Mouse (Mus musculus) B cell, adult 62 days (primary cell): ENCODE results near the gene Ier2. TPM values are rescaled to one million over a fixed set of nuclear protein-coding genes. Genes with fewer than 3 reads are reported as not detected.

ENCODE experiments used
- total RNA-seq: library from RNA; stranded (reverse); gene quantifications from 4 replicates; pipeline ENCODE4 v1.2.4, GENCODE M21; 2023

Gene Ier2
- total RNA-seq: 212 to 315 TPM (median 253 TPM) in 4 replicates

DNA sequence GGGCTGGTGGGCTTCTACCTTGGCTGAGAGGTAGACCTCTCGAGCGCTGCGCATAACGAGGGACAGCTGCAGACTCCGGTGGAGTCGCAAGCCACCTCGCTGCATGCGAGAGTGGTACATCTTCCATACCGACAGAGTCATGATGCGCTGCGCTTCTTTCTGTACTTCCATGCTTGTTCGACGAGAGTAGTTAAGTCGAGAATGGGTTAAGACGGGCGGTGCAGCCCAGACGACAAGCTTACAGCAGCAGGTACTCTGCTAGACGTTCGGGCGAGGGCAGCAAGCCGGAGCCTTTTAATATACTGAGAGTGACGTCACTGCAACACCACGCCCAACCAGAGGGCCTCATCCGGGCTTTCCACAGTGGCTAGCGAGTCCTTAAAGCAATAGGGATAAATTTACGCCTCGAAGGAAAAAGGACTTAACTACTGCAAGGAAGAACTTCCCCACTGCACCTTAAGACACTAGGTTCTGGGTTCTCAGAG, at the start of gene Ier2:
Ier2 (minus strand) TSS at position 272 of the 485 bp plus-strand sequence.

DNA sequence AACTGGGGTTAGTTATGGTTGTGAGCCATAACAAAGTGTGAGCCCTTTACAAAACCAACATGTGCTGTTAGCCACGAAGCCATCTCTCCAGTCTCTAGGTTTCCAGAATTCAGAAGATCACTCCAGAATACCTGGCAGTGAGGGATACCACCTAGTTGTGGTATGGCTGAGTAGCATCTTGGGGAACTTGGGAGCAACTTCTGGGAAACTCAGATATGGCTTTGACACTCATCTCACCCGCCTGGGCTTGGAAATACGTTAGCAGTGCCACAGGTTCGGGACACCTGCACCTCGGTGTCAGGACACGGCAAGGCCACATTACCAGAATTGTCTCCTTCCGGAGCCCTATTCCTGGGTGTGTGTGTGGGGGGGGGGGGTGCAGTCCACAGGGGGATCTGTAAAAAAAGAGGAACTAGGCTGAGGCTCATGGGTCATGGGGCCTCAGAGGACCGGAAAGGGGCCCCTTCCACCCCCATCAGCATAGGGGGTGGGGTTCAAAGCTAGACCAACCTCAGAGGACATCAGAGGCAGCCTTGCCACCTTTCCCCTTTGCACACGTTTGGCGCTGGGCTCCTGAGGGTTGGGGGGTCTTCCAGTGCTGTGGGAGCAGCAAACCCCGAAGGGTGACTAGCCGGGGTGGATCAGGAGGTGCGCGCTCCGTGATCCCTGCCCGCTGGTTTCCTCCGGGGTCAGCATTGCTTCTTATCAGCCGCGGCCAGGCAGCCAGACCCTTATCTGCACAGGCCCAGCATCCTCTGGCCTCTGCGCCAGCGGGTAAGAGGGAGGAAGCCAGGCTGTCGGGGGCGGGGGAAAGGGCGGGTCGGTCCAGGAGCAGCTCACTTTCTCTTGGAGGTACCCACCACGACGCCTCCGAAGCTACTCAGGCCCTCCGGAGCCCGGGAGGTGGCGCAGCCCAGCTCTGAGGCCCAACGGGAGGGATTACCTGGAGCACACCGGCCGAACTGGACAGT, 38.6 kb upstream of the Ier2 start, which contains the start of gene Lyl1:
Lyl1 (plus strand) TSS at position 517 of the 971 bp plus-strand sequence.

GRCm38 (mm10) chr8:84687705-84688100, 25.1 kb upstream of the Ier2 start, which contains the start of gene Nacc1:
Nacc1 (minus strand) TSS chr8:84687862.

DNA sequence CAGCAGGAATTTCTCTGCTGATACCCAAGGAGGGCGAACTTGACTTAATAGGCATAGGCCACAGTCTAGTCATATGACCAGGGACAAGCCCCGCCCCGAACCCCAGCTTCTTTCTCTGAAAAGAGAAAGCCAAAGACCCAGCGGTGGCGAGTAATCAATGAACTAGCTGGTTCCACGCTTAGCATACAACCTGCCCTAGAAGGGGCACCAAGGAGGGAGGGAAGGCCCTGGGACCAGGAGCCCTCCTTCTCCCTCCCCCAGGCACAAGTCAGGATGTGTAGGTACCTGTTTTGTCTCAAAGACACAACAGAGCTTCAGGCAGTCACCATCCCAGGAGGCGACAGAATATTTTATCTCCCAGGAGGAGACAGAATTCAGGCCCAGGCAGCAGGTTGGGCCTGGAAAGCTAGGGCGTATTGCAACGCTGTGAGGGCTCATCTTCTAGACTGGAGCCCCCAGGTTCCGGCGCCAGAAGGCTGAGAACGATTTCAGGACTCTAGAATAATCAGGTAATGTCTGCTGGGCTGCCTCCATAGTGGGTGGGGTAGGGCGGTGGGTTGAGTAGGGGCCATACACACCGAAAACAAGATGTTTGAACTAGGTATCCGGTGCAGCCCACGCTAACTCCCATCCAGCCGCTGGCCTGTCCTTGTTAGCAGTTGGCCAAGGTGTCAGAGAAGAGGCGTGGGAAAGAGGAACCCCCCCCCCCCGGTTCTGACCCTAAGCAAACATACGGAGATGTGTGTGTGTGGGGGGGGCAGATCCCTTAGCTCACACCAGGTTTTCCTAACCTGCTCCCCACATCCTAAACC, 23.7 kb upstream of the Ier2 start, which contains the start of gene Trmt1:
Trmt1 (plus strand) TSS at position 117 of the 812 bp plus-strand sequence.

Other genes starting within 250 kb of the Ier2 start
- gene Trmt1, start 23.5 kb upstream of the Ier2 start, total RNA-seq: 183 to 211 TPM (median 198 TPM) in 4 replicates
- gene Nacc1, start 25.0 kb upstream of the Ier2 start, total RNA-seq: 54.4 to 60.3 TPM (median 58.1 TPM) in 4 replicates
- gene Lyl1, start 38.6 kb upstream of the Ier2 start, total RNA-seq: 120 to 133 TPM (median 125 TPM) in 4 replicates
- gene G430095P16Rik, start 60.2 kb upstream of the Ier2 start, total RNA-seq: 0.85 TPM in 1 of 4 replicates, not detected in the others
- 0.97 to 3.7 TPM (median 2.8 TPM) in 4 replicates for gene Nfix, start 137.5 kb upstream of the Ier2 start, total RNA-seq
- 1.4 to 2.6 TPM (median 2.4 TPM) in 4 replicates for gene Dand5, start 160.0 kb upstream of the Ier2 start, total RNA-seq
- 10.7 to 13.2 TPM (median 12.1 TPM) in 4 replicates for gene Gadd45gip1, start 168.7 kb upstream of the Ier2 start, total RNA-seq
- 53.8 to 68.0 TPM (median 60.0 TPM) in 4 replicates for gene Rad23a, start 177.8 kb upstream of the Ier2 start, total RNA-seq
- gene Calr, start 184.1 kb upstream of the Ier2 start, total RNA-seq: 520 to 585 TPM (median 529 TPM) in 4 replicates
- 60.9 to 68.8 TPM (median 65.9 TPM) in 4 replicates for gene Farsa, start 194.1 kb upstream of the Ier2 start, total RNA-seq
- gene Syce2, start 209.3 kb upstream of the Ier2 start, total RNA-seq: 5.7 to 9.3 TPM (median 8.5 TPM) in 4 replicates
- 19.0 to 33.9 TPM (median 24.8 TPM) in 4 replicates for gene Gcdh, start 231.1 kb upstream of the Ier2 start, total RNA-seq
- 0.39 TPM in 1 of 4 replicates, not detected in the others for gene Klf1, start 239.1 kb upstream of the Ier2 start, total RNA-seq
- gene Dnase2a, start 245.7 kb upstream of the Ier2 start, total RNA-seq: 56.5 to 67.9 TPM (median 65.7 TPM) in 4 replicates